9 mouse cellular contexts compared by ENCODE assay signal in genomic region chr8:61606795-61607462, GRCm38 (mm10).
DNase-seq lines count a peak whose midpoint lies in the region; ATAC-seq and TF ChIP-seq lines count a peak whose summit lies in the region.
"Had no signal": no experiment of that assay in that cellular context is flagged by ENCODE, and none has a peak within 500 bp of the region (broad histone marks: within the 10 kb centered on the region; RNA-seq: fewer than 3 reads in every experiment).

No protein-coding gene starts in this region.

- peak; percentile 40; the same call in 1 of the 2 replicates for ATAC-seq in G1E (ENCODE audit: extremely low read depth, insufficient number of reproducible peaks, low FRiP score, poor library complexity, severe bottlenecking)
- no peak for ATAC-seq in erythroblast, adult 5-6 weeks (replicated peaks; ENCODE audit: low FRiP score, poor library complexity, severe bottlenecking)

- peaks cover 5% of the 10 kb centered on the region; the same call in 1 of the 2 replicates for H3K27me3 ChIP-seq in G1E (ENCODE audit: insufficient read depth, low read length)

- no peak overlapping the region for H3K4me3 ChIP-seq in G1E (ENCODE audit: low read depth, low read length)
- H3K4me3 ChIP-seq: erythroblast, embryonic 14.5 days had no signal

- intact Hi-C loops in gastrocnemius, postnatal 14 days (cut with DNase I; ENCODE audit: low total_unique reads) = no loop called here

- no peaks in the 10 kb centered on the region for H3K36me3 ChIP-seq in G1E (replicated peaks)

- no peaks in the 10 kb centered on the region for H3K9me3 ChIP-seq in G1E (replicated peaks)

- DNase-seq in G1E (ENCODE audit: low spot score) = no peak
- DNase-seq in embryo, embryonic 10.5 days (ENCODE audit: low spot score) = peak; percentile 86
- DNase-seq in gastrocnemius, postnatal 14 days = peak; percentile 77
- DNase-seq in hindlimb bud, embryonic 11.5 days (ENCODE audit: extremely low spot score, low read depth, low spot score) = peak; percentile 62
- DNase-seq in left cerebral cortex, adult 11 months (ENCODE audit: low spot score) = peak; percentile 13
- peak; percentile 79 for DNase-seq in lung, postnatal 25 days (ENCODE audit: low spot score)
- DNase-seq in right cerebral cortex, adult 2 months (ENCODE audit: low spot score in 2 of 2) = peak; percentile 61 to 65

- no peaks in the 10 kb centered on the region for H3K4me1 ChIP-seq in G1E (ENCODE audit: insufficient read depth, low read depth, low read length)

- TF ChIP-seq CTCF in G1E (IDR thresholded peaks at IDR 0.05; ENCODE audit: low read depth, low read length) = no peak
